Mouse (Mus musculus): ENCODE measurements around the gene Taf10.

Gene Taf10

DNA sequence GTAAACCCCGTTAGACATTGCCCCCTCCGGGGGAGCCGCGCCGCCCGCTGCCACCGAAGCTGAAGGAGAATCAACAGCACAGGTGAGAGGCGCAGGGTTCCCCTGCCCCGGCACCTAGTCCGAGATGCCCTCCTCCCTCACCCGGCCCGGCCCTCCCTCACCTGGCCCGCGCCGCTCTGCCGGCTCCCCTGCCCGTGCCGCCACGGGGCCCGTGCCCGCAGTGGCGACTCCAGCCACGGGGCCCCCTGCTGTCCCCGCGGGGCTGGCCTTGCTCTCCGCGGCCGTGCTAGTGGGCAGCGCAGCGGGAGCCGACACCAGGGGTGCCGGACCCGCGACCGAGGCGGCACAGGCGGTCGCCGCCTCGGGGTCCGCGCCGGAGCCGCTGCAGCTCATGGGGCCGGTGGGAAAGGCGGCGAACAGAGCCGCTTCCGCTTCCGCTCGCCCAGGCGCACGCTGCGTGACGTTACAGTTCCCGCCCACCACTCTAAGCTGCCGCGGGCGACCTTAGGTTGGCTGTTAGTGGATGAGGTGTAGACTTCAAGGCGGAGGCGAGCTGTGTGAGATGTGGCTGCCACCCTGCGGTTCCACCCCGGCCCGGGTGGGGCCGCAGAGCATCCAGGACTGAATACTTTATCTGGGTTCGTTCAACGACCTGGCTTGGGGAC is at the start of gene Taf10:
Gene Taf10, minus strand, starts transcription at position 436 of the 665 bp plus-strand sequence.
- no peak for TF ChIP-seq CTCF (conservative IDR thresholded peaks at IDR 0.05; ENCODE audit: low read length)
- no peak for TF ChIP-seq NANOG (IDR thresholded peaks at IDR 0.05; ENCODE audit: borderline replicate concordance, low read length)
- TF ChIP-seq POU5F1 (IDR thresholded peaks at IDR 0.05; ENCODE audit: borderline replicate concordance, low read length) = no peak
- Histone ChIP-seq H3K9me3 (ENCODE audit: low read length) (no peaks in the 10 kb centered on the region), H3K4me1 (replicated peaks; ENCODE audit: low read depth, low read length) (peaks cover 36% of the 10 kb centered on the region), H3K36me3 (ENCODE audit: insufficient read depth, low read length) (peaks cover 74% of the 10 kb centered on the region), H3K27me3 (ENCODE audit: insufficient read depth, low read length) (no peaks in the 10 kb centered on the region), H3K4me3 (replicated peaks; ENCODE audit: low read length) (peak within 1 kb of the TSS; percentile 95)

DNA sequence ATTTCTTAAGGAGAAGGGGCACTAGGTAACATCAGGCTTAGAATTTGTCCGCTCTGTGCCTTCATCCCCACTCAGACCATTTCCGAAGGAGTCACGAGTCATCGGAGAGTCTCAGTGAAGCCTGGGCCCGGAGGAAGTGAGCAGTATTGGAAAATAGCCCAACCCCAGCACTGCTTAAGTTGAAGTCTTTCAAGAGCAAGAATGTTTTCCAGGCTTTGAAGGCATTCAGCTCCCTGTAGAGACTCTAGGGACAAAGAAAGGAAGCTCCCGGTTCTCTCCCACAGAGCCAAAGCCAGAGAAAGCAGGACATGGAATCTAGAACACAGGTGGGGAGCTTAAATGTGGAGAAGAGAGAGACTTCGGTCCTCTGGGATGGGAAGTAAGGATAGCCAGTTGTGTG is 49.5 kb upstream of the Taf10 start:
- Histone ChIP-seq H3K4me1 (replicated peaks; ENCODE audit: low read depth, low read length) (no peaks in the 10 kb centered on the region), H3K9me3 (ENCODE audit: low read length) (no peaks in the 10 kb centered on the region), H3K36me3 (ENCODE audit: insufficient read depth, low read length) (no peaks in the 10 kb centered on the region), H3K4me3 (replicated peaks; ENCODE audit: low read length) (no peak overlapping the region), H3K27me3 (ENCODE audit: insufficient read depth, low read length) (peaks cover 41% of the 10 kb centered on the region)
- TF ChIP-seq NANOG (IDR thresholded peaks at IDR 0.05; ENCODE audit: borderline replicate concordance, low read length) (no peak), CTCF (conservative IDR thresholded peaks at IDR 0.05; ENCODE audit: low read length) (no peak), POU5F1 (IDR thresholded peaks at IDR 0.05; ENCODE audit: borderline replicate concordance, low read length) (no peak)

DNA sequence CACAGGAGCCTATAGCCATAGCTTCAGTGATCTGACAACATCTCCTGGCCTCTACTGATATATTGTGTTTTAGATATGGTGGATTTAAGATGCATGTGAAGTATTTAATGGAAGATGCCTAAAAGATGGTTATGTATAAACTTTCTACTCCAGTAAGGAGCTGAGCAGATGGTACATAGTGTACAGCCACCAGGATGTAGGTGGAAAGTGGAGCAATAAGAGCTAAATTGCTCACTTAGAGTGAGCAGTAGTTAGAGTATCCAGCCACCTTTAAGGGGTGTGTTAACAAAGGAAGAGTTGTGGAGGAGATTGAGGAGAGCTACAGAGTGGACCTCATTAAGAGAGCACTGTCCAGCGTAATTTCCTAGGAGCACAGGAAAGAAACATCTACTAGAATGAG is 47.0 kb upstream of the Taf10 start:
- Histone ChIP-seq H3K4me1 (replicated peaks; ENCODE audit: low read depth, low read length) (peaks cover 5% of the 10 kb centered on the region), H3K27me3 (ENCODE audit: insufficient read depth, low read length) (peaks cover 57% of the 10 kb centered on the region), H3K4me3 (replicated peaks; ENCODE audit: low read length) (no peak overlapping the region), H3K9me3 (ENCODE audit: low read length) (0 out of 2 replicates have a peak, but pooled peaks cover under 1% of the 10 kb centered on the region), H3K36me3 (ENCODE audit: insufficient read depth, low read length) (no peaks in the 10 kb centered on the region)
- no peak for TF ChIP-seq NANOG (IDR thresholded peaks at IDR 0.05; ENCODE audit: borderline replicate concordance, low read length)
- TF ChIP-seq CTCF (conservative IDR thresholded peaks at IDR 0.05; ENCODE audit: low read length) = no peak

DNA sequence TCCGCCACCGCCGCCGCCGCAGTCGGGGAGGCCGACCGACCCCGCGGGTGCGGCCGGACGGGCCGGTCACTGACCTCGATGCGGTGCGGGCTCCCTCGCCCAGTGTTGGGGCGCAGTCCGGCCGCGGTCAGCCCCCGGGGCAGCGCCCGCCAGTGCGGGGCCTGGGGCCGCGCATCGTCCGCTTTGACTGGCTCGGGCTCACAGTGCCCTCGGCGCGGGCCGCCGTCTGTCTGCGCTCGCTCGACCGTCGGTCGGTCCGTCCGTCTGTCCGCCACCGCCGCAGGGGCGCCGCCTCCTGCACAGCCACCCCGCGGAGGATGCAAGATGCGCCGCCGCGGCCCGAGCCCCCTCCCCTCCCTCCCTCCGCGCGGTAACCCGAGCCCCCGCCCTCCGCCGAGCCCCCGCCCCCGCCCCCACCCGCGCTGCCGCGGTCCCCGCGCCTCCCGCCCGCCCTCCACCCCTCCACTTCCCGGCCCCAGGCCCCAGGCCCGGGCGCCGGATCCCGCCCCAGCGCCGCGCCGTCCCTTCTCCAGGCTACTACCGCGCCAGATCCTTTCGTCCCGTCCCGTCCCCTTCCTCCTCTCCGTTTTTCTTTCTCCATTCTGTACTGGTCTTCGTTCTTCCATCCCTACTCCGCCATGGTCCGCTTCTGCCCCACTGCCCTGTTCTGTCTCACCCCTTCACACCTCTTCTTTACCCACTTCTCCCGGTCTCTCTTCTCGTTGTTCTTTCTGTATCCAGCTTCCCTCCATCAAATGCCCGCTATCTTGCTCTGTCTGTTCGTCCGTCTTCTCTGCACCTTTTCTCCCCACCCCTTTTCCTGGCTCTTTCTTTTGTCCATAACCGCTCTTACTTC is 43.4 kb upstream of the Taf10 start, which contains the start of gene Dchs1:
Gene Dchs1, minus strand, starts transcription at position 370 of the 856 bp plus-strand sequence.
- peaks cover 5% of the 10 kb centered on the region for H3K4me1 ChIP-seq (replicated peaks; ENCODE audit: low read depth, low read length)
- H3K4me3 ChIP-seq (replicated peaks; ENCODE audit: low read length) = peak within 1 kb of the TSS; percentile 78
- TF ChIP-seq NANOG (IDR thresholded peaks at IDR 0.05; ENCODE audit: borderline replicate concordance, low read length) (no peak), POU5F1 (IDR thresholded peaks at IDR 0.05; ENCODE audit: borderline replicate concordance, low read length) (no peak), CTCF (conservative IDR thresholded peaks at IDR 0.05; ENCODE audit: low read length) (no peak)
- H3K36me3 ChIP-seq (ENCODE audit: insufficient read depth, low read length) = no peaks in the 10 kb centered on the region
- H3K27me3 ChIP-seq (ENCODE audit: insufficient read depth, low read length) = peaks cover 88% of the 10 kb centered on the region
- H3K9me3 ChIP-seq (ENCODE audit: low read length) = 0 out of 2 replicates have a peak, but pooled peaks cover 3% of the 10 kb centered on the region

DNA sequence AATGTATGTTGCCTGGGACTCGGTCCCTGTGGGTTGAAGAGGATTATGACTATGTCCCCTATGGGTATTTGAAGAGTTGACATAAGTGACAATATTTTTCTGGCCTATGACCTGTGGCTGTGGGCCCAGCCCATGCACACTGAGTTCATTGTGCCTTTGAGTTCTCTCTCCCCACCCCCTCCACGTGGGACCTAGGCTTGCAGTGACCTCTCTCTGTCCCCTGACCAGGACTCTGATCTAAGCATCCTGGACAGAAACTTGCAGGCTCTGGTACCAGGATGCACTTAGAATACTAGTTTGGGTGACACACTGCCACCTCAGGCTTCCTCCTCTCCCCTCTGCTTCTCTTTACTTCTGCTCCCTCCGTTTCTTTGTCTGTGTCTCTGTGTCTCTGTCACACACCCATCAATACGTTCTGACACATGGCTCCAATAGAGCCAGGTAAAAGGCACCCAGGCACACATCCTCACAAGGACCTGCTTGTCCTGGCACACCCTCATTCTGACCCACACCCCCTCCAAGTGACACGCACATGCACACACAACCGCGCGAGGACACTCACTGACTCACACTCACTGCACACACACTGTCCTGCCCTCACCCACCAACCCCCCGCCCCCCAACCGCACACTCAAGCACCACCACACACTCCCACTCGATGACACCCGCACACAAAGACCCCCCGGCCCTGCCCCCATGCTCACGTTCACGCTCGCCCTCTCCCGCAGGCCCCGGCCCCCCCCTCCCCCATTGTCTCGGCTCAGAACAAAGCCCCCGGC is 42.5 kb upstream of the Taf10 start:
- no peak for TF ChIP-seq CTCF (conservative IDR thresholded peaks at IDR 0.05; ENCODE audit: low read length)
- no peak for TF ChIP-seq NANOG (IDR thresholded peaks at IDR 0.05; ENCODE audit: borderline replicate concordance, low read length)
- TF ChIP-seq POU5F1 (IDR thresholded peaks at IDR 0.05; ENCODE audit: borderline replicate concordance, low read length) = no peak
- 0 out of 2 replicates have a peak, but pooled peaks cover 3% of the 10 kb centered on the region for H3K9me3 ChIP-seq (ENCODE audit: low read length)
- peaks cover 5% of the 10 kb centered on the region for H3K4me1 ChIP-seq (replicated peaks; ENCODE audit: low read depth, low read length)
- peaks cover 94% of the 10 kb centered on the region for H3K27me3 ChIP-seq (ENCODE audit: insufficient read depth, low read length)
- no peaks in the 10 kb centered on the region for H3K36me3 ChIP-seq (ENCODE audit: insufficient read depth, low read length)
- peak overlapping the region; percentile 78 for H3K4me3 ChIP-seq (replicated peaks; ENCODE audit: low read length)

DNA sequence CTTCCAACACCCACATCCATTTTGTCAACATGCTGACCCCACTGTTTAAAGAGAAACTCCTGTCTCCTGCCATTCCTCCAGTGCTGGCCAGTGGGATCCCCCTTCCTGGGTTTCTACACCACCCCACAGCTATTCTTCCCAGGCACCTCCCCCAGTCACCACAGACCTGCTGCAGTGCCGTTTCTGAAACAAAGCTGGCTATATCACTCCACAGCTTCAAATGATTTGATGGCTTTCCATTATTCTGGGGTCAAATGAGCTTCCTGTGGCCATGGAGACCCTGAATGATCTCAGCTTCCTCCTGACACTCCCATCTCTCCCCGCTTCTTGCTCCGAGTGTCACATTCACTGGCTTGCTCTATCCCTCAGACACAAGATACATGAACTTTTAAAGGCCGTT is 40.4 kb upstream of the Taf10 start:
- Histone ChIP-seq H3K4me3 (replicated peaks; ENCODE audit: low read length) (no peak overlapping the region), H3K36me3 (ENCODE audit: insufficient read depth, low read length) (no peaks in the 10 kb centered on the region), H3K27me3 (ENCODE audit: insufficient read depth, low read length) (peaks cover 93% of the 10 kb centered on the region), H3K9me3 (ENCODE audit: low read length) (0 out of 2 replicates have a peak, but pooled peaks cover 3% of the 10 kb centered on the region), H3K4me1 (replicated peaks; ENCODE audit: low read depth, low read length) (peaks cover 5% of the 10 kb centered on the region)
- TF ChIP-seq NANOG (IDR thresholded peaks at IDR 0.05; ENCODE audit: borderline replicate concordance, low read length) = no peak
- no peak for TF ChIP-seq CTCF (conservative IDR thresholded peaks at IDR 0.05; ENCODE audit: low read length)
- TF ChIP-seq POU5F1 (IDR thresholded peaks at IDR 0.05; ENCODE audit: borderline replicate concordance, low read length) = no peak

DNA sequence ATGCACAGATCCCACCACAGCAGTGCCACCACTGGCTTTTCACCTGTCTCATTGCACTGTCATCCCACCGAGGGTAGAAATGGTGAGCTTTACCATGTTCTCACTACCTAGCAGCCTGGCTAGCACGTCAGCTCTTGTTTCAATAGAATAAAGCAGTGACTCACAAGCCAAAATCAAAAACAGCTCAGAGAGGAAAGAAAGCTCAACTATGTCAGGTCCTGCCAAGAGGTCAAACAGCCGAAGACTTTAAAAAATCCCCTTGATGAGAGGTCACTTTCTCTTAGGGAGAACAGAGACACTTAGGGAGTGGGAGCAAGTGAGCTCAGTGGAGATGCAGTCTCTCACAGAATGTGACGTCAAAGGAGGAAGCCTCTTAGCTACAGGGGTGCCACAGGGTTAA is 39.7 kb upstream of the Taf10 start:
- TF ChIP-seq CTCF (conservative IDR thresholded peaks at IDR 0.05; ENCODE audit: low read length) = no peak
- TF ChIP-seq NANOG (IDR thresholded peaks at IDR 0.05; ENCODE audit: borderline replicate concordance, low read length) = no peak
- TF ChIP-seq POU5F1 (IDR thresholded peaks at IDR 0.05; ENCODE audit: borderline replicate concordance, low read length) = no peak
- 0 out of 2 replicates have a peak, but pooled peaks cover 3% of the 10 kb centered on the region for H3K9me3 ChIP-seq (ENCODE audit: low read length)
- no peaks in the 10 kb centered on the region for H3K36me3 ChIP-seq (ENCODE audit: insufficient read depth, low read length)
- peaks cover 90% of the 10 kb centered on the region for H3K27me3 ChIP-seq (ENCODE audit: insufficient read depth, low read length)
- peaks cover 5% of the 10 kb centered on the region for H3K4me1 ChIP-seq (replicated peaks; ENCODE audit: low read depth, low read length)
- no peak overlapping the region for H3K4me3 ChIP-seq (replicated peaks; ENCODE audit: low read length)

Measured in E14TG2a.4 (cell line).